Mouse (Mus musculus) midbrain, postnatal 0 days (tissue): Measurements from ENCODE around the gene Dppa3. TPM values are rescaled to one million over a fixed set of nuclear protein-coding genes. Genes with fewer than 3 reads are reported as not detected.

Source experiments
- ATAC-seq: fragments of 200-750 bp; cut with Nextera tagmentation; 2 replicates; pipeline ENCODE4 v1.8.0; 2017; ENCODE audit warnings: moderate number of reproducible peaks, mild to moderate bottlenecking, moderate TSS enrichment, moderate library complexity; ENCODE audit not compliant: low FRiP score
- DNase-seq: peaks from one replicate; pipeline ENCODE4 v3.0.0-alpha.2; 2015; ENCODE audit warnings: low spot score
- H3K27ac ChIP-seq: fragments of 300-500 bp; sonication (generic); 2 replicates; pipeline ENCODE4 v1.5.1; 2014; ENCODE audit warnings: low read depth, mild to moderate bottlenecking, low read length, mixed read lengths
- H3K27me3 ChIP-seq: fragments of 300-500 bp; sonication (generic); 2 replicates; pipeline ENCODE4 v1.6.1; 2014; ENCODE audit warnings: low read length, control low read depth, mixed read lengths; ENCODE audit not compliant: insufficient read depth
- H3K36me3 ChIP-seq: fragments of 300-500 bp; sonication (generic); 2 replicates; pipeline ENCODE4 v1.6.1; 2014; ENCODE audit warnings: low read length, control low read depth, mixed read lengths; ENCODE audit not compliant: insufficient read depth
- H3K4me1 ChIP-seq: fragments of 300-500 bp; sonication (generic); 2 replicates; pipeline ENCODE4 v1.6.1; 2014; ENCODE audit warnings: mild to moderate bottlenecking, control low read depth, antibody characterized with exemption, low read length, mixed read lengths; ENCODE audit not compliant: insufficient read depth
- H3K4me2 ChIP-seq: fragments of 300-500 bp; sonication (generic); 2 replicates; pipeline ENCODE4 v1.6.1; 2014; ENCODE audit warnings: low read depth, mild to moderate bottlenecking, low read length, mixed read lengths; ENCODE audit not compliant: poor library complexity, severe bottlenecking
- H3K4me3 ChIP-seq: fragments of 300-500 bp; sonication (generic); 2 replicates; pipeline ENCODE4 v1.5.1; 2014; ENCODE audit warnings: low read depth, mild to moderate bottlenecking, low read length, moderate library complexity
- H3K9ac ChIP-seq: fragments of 300-500 bp; sonication (generic); replicated peaks from 2 replicates; pipeline ENCODE4 v1.6.1; 2014; ENCODE audit warnings: mild to moderate bottlenecking, low read length, moderate library complexity, mixed read lengths; ENCODE audit not compliant: poor library complexity, severe bottlenecking
- H3K9me3 ChIP-seq: fragments of 300-500 bp; sonication (generic); 2 replicates; pipeline ENCODE4 v1.6.1; 2016; ENCODE audit warnings: low read length, control low read depth
- CTCF ChIP-seq: IDR thresholded peaks from 2 replicates; pipeline ENCODE4 v1.5.1; 2016; ENCODE audit warnings: antibody characterized with exemption, mild to moderate bottlenecking
- WGBS: fragments of 180-500 bp; shearing (Covaris S2); extraction: QIAGEN DNeasy Blood & Tissue Kit; methylation state at CpG from one replicate; pipeline ENCODE4 v1.1.7; 2014; 5-methylcytosine and 5-hydroxymethylcytosine counted together
- polyA plus RNA-seq: library from polyadenylated mRNA; unstranded; fragments of >200 nt; fragmentation: Nextera tagmentation; extraction: Ambion mirVana; gene quantifications from 2 replicates; pipeline ENCODE4 v1.2.1, GENCODE M21; 2015
- total RNA-seq: library from RNA; depleted of rRNA; stranded (reverse); fragments of >200 nt; gene quantifications from 2 replicates; pipeline ENCODE4 v1.2.3, GENCODE M21; 2014

Gene Dppa3
- total and polyA plus RNA-seq, 2 experiments from 2014 or later: not detected

GRCm38 (mm10) chr6:122596608-122597007 lies 29.6 kb upstream of the Dppa3 start:
- Histone ChIP-seq H3K36me3 (no peaks in the 10 kb centered on the region), H3K27ac (no peak overlapping the region), H3K9ac (no peak overlapping the region), H3K4me1 (no peaks in the 10 kb centered on the region), H3K27me3 (no peaks in the 10 kb centered on the region), H3K9me3 (no peaks in the 10 kb centered on the region), H3K4me2 (no peak overlapping the region), H3K4me3 (no peak overlapping the region)
- DNase-seq (no peak), ATAC-seq (no peak)
- TF ChIP-seq CTCF: no peak
- 87% methylated on average over 7 of the region's 7 CpGs for WGBS

DNA sequence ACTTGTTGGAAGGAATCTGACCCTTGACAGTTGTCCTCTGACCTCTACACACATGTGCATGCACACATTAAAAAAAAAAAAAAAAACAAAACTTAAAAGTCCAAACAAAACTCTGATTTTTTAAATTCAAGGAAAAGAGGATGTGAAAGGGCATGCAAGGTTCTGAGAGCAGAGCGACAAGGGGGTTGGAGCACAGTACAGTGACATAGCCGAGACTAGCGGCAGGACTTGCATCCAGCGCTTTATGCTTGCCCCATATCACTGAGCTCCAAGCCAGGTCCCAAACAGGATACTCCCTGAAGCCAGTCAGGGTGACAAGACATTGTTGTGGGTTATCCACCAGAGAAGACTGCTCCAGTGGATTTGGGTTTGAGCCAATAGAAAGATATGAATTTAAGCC lies 28.2 kb upstream of the Dppa3 start:
- ATAC-seq (no peak), DNase-seq (no peak)
- H3K36me3 ChIP-seq: no peaks in the 10 kb centered on the region
- WGBS: 97% methylated on average over 4 of the region's 4 CpGs
- no peak for TF ChIP-seq CTCF
- no peak overlapping the region for H3K4me2 ChIP-seq
- H3K4me3 ChIP-seq: no peak overlapping the region
- H3K27ac ChIP-seq: no peak overlapping the region
- H3K4me1 ChIP-seq: no peaks in the 10 kb centered on the region
- H3K27me3 ChIP-seq: no peaks in the 10 kb centered on the region
- no peak overlapping the region for H3K9ac ChIP-seq
- H3K9me3 ChIP-seq: no peaks in the 10 kb centered on the region

- ATAC-seq: no peak
- no peaks in the 10 kb centered on the region for H3K9me3 ChIP-seq
- no peaks in the 10 kb centered on the region for H3K27me3 ChIP-seq
- H3K27ac ChIP-seq: no peak overlapping the region
- WGBS: 74% methylated on average over 6 of the region's 6 CpGs
- no peak overlapping the region for H3K4me2 ChIP-seq
- no peak overlapping the region for H3K9ac ChIP-seq
- H3K36me3 ChIP-seq: no peaks in the 10 kb centered on the region
- no peak for DNase-seq
- H3K4me3 ChIP-seq: no peak overlapping the region
- no peaks in the 10 kb centered on the region for H3K4me1 ChIP-seq
- TF ChIP-seq CTCF: no peak
These were observed 27.8 kb upstream of the Dppa3 start for GRCm38 (mm10) chr6:122598436-122598835.

- H3K36me3 ChIP-seq: no peaks in the 10 kb centered on the region
- H3K9ac ChIP-seq: no peak overlapping the region
- no peaks in the 10 kb centered on the region for H3K4me1 ChIP-seq
- DNase-seq (no peak), ATAC-seq (no peak)
- TF ChIP-seq CTCF: no peak
- H3K9me3 ChIP-seq: no peaks in the 10 kb centered on the region
- H3K4me3 ChIP-seq: no peak overlapping the region
- 92% methylated on average over 9 of the region's 9 CpGs for WGBS
- H3K4me2 ChIP-seq: no peak overlapping the region
- H3K27ac ChIP-seq: no peak overlapping the region
- no peaks in the 10 kb centered on the region for H3K27me3 ChIP-seq
These were observed 27.0 kb upstream of the Dppa3 start for GRCm38 (mm10) chr6:122599054-122599737.

DNA sequence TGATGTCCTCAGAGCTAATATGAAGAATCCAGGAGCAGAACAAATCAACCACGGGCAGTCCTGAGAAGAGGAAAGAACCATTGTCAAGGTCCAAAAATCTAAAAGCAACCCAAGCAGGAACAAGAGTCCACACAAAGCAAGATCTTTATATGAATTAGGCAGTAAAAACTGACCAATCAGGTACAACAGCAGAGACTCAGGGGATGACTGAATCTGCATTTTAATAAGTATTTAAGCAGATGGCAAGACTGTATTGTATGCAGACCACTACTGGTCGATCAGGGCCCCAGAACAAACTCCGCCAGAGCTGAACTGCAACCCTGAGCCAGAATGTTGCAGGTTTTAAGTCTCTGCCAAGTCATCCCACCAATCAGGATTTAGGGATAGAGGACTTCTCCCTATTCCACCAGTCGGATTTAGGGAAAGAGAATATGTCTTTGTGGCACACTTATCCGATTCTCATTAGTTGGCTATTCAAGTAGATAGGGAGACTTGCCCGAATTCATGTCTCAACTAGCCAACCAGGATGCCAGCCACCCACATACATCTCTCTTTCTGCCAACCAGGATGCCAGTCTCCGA lies 26.1 kb upstream of the Dppa3 start:
- no peak for TF ChIP-seq CTCF
- Histone ChIP-seq H3K27ac (no peak overlapping the region), H3K4me3 (no peak overlapping the region), H3K9me3 (no peaks in the 10 kb centered on the region), H3K36me3 (no peaks in the 10 kb centered on the region), H3K4me2 (no peak overlapping the region), H3K9ac (no peak overlapping the region), H3K27me3 (no peaks in the 10 kb centered on the region), H3K4me1 (no peaks in the 10 kb centered on the region)
- DNase-seq: no peak
- 73% methylated on average over 7 of the region's 7 CpGs for WGBS
- no peak for ATAC-seq

DNA sequence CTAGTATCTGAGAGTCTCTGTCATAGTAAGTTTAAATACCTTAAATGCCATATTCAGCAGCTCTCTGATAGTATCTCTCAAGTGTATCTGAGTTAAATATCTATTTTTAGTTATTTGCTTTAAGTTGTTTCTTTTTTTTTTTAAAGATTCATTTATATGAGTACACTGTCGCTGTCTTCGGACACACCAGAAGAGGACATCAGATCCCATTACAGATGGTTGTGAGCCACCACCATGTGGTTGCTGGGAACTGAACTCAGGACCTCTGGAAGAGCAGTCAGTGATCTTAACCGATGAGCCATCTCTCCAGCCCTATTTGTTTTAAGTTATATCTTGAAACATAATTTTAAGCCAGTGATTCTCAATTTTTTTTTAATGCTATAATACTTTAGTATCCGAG lies 25.2 kb upstream of the Dppa3 start:
- 94% methylated on average over 4 of the region's 4 CpGs for WGBS
- H3K4me1 ChIP-seq: no peaks in the 10 kb centered on the region
- DNase-seq (no peak), ATAC-seq (no peak)
- no peaks in the 10 kb centered on the region for H3K27me3 ChIP-seq
- no peak overlapping the region for H3K4me2 ChIP-seq
- no peak overlapping the region for H3K9ac ChIP-seq
- no peak overlapping the region for H3K4me3 ChIP-seq
- H3K36me3 ChIP-seq: no peaks in the 10 kb centered on the region
- no peaks in the 10 kb centered on the region for H3K9me3 ChIP-seq
- no peak overlapping the region for H3K27ac ChIP-seq
- no peak for TF ChIP-seq CTCF
